Mouse (Mus musculus): ENCODE results near the gene Vmn1r4. TPM values are rescaled to one million over a fixed set of nuclear protein-coding genes. Genes with fewer than 3 reads are reported as not detected.

The Vmn1r4 gene
- polyA plus RNA-seq, 1 experiment from 2014 or later = 0.53 TPM

DNA sequence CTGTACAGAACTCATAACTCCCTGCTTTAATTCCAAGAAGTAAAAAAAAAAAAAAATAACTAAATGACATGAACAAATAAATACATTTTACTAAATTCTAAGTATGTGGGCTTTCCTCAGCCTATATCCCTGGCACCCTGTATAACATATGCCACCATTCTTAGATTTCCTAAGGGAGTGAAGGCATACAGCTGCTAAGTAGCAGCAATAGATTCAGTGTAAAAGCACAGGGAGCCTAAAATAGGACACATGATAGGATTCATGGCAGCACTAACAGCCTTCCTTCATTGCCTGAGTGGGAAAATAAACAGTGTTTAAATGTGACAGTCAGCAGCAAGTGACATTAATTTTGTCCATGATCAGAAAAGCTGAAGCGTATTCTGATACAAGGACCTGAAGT is 19.5 kb upstream of the Vmn1r4 start:
- no peak for ATAC-seq (ENCODE audit: low FRiP score, low read depth)
- Histone ChIP-seq H3K27me3 (no peaks in the 10 kb centered on the region), H3K36me3 (no peaks in the 10 kb centered on the region), H3K27ac (replicated peaks) (no peak overlapping the region), H3K4me2 (no peak overlapping the region), H3K9me3 (no peaks in the 10 kb centered on the region), H3K4me1 (replicated peaks) (peaks cover 27% of the 10 kb centered on the region), H3K4me3 (no peak overlapping the region), H3K9ac (no peak overlapping the region)
- 69% methylated on average over 1 of the region's 1 CpGs for WGBS

DNA sequence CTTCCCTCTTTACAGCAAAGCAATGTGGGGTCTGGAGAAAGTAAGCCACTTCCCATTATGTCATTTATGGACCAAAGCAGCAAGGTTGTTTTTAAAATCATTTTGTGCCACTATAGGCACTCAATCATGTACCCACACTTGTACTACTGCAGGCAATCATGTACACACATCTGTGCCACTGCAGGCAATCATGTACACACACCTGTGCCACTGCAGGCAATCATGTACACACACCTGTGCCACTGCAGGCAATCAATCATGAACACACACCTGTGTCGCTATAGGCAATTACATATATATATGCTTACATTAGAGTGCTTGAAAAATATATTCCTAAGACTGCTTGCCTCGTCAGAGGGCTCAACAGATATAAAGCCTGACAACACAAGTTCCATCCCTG is 18.8 kb upstream of the Vmn1r4 start:
- no peak overlapping the region for H3K27ac ChIP-seq (replicated peaks)
- H3K4me1 ChIP-seq (replicated peaks) = peaks cover 27% of the 10 kb centered on the region
- no peaks in the 10 kb centered on the region for H3K27me3 ChIP-seq
- H3K36me3 ChIP-seq = no peaks in the 10 kb centered on the region
- no peak overlapping the region for H3K4me3 ChIP-seq
- no peak for ATAC-seq (ENCODE audit: low FRiP score, low read depth)
- 82% methylated on average over 2 of the region's 2 CpGs for WGBS
- H3K9ac ChIP-seq = no peak overlapping the region
- no peak overlapping the region for H3K4me2 ChIP-seq
- H3K9me3 ChIP-seq = no peaks in the 10 kb centered on the region

DNA sequence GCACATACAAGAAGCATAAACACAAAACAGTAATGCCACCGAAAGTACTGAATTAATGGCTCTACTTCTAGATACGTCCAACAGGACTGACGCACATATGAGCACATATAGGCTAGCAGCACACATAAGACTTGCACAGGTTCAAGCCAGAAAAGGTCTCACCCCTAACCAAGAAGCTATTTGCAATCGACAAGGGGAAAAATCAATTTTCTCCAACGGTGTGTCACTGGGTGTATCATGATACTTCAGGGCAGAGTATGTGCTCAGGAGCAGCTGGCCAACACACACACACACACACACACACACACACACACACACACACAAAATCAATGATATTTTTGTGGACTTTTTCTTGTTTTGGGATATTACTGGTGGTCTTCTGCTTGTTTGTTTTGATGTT is 18.3 kb upstream of the Vmn1r4 start:
- no peak overlapping the region for H3K4me3 ChIP-seq
- 88% methylated on average over 5 of the region's 5 CpGs for WGBS
- no peak for ATAC-seq (ENCODE audit: low FRiP score, low read depth)

GRCm38 (mm10) chr6:56906121-56906846 is 17.5 kb upstream of the Vmn1r4 start:
- H3K36me3 ChIP-seq = no peaks in the 10 kb centered on the region

More for the DNA sequence above, 18.3 kb upstream of the Vmn1r4 start:
- peaks cover 27% of the 10 kb centered on the region for H3K4me1 ChIP-seq (replicated peaks)
- no peak overlapping the region for H3K4me2 ChIP-seq
- H3K9ac ChIP-seq = no peak overlapping the region
- H3K27me3 ChIP-seq = no peaks in the 10 kb centered on the region
- no peaks in the 10 kb centered on the region for H3K9me3 ChIP-seq
- H3K27ac ChIP-seq (replicated peaks) = no peak overlapping the region
- H3K36me3 ChIP-seq = no peaks in the 10 kb centered on the region

DNA sequence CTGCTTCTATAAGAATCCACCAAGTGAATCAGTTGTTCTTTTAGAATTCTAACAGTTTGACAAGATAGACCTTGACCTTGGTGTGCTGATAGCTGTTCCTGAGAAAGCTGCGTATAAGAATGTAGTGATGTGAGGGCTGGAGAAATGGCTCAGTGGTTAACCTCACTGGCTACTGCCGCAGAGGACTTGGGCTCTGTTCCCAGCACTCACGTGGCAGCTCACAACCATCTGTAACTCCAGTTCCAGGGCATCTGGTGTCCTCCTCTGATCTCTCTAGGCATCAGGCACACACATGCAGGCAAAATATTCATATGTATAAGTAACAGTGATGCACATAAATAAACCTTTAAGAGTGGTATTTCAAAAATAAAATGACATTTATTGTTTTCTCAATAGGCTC is 15.8 kb upstream of the Vmn1r4 start:
- no peaks in the 10 kb centered on the region for H3K36me3 ChIP-seq
- WGBS = 99% methylated on average over 3 of the region's 3 CpGs
- H3K4me3 ChIP-seq = no peak overlapping the region
- H3K9ac ChIP-seq = no peak overlapping the region
- H3K27ac ChIP-seq (replicated peaks) = no peak overlapping the region
- H3K4me2 ChIP-seq = no peak overlapping the region
- no peaks in the 10 kb centered on the region for H3K9me3 ChIP-seq
- ATAC-seq (ENCODE audit: low FRiP score, low read depth) = no peak
- peaks cover 21% of the 10 kb centered on the region for H3K4me1 ChIP-seq (replicated peaks)
- no peaks in the 10 kb centered on the region for H3K27me3 ChIP-seq

More at GRCm38 (mm10) chr6:56906121-56906846, 17.5 kb upstream of the Vmn1r4 start:
- Histone ChIP-seq H3K4me2 (no peak overlapping the region), H3K4me1 (replicated peaks) (peaks cover 27% of the 10 kb centered on the region), H3K4me3 (no peak overlapping the region), H3K9me3 (no peaks in the 10 kb centered on the region), H3K27me3 (no peaks in the 10 kb centered on the region), H3K9ac (no peak overlapping the region), H3K27ac (replicated peaks) (no peak overlapping the region)
- 84% methylated on average over 8 of the region's 8 CpGs for WGBS
- ATAC-seq (ENCODE audit: low FRiP score, low read depth) = no peak

DNA sequence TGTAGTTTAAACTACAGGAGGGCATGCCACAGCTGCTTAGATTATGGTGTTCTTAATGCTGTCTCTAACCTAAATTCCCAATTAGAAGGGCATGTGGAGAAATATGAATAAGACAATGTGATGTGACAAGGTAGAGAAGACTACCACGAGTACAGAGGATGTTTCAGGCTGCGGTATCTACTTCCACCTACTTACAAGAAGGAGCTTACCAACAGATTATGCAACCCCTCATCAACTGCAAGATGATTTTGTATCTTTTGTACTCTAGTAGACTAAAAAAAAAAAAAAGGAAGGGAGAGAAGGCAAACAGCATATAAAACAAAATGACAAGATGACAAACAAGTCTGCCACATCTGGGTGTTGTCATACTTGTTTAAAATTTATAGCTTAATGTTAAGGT is 15.4 kb upstream of the Vmn1r4 start:
- no peak overlapping the region for H3K27ac ChIP-seq (replicated peaks)
- ATAC-seq (ENCODE audit: low FRiP score, low read depth) = no peak
- no peak overlapping the region for H3K4me2 ChIP-seq
- no peaks in the 10 kb centered on the region for H3K9me3 ChIP-seq
- no peaks in the 10 kb centered on the region for H3K36me3 ChIP-seq
- H3K4me1 ChIP-seq (replicated peaks) = peaks cover 18% of the 10 kb centered on the region
- no peak overlapping the region for H3K9ac ChIP-seq
- H3K27me3 ChIP-seq = no peaks in the 10 kb centered on the region
- 91% methylated on average over 2 of the region's 2 CpGs for WGBS
- no peak overlapping the region for H3K4me3 ChIP-seq

GRCm38 (mm10) chr6:56908912-56909311 is 14.9 kb upstream of the Vmn1r4 start:
- no peak overlapping the region for H3K9ac ChIP-seq
- no peak overlapping the region for H3K27ac ChIP-seq (replicated peaks)
- H3K9me3 ChIP-seq = no peaks in the 10 kb centered on the region
- H3K4me3 ChIP-seq = no peak overlapping the region
- peaks cover 14% of the 10 kb centered on the region for H3K4me1 ChIP-seq (replicated peaks)
- H3K36me3 ChIP-seq = no peaks in the 10 kb centered on the region
- H3K4me2 ChIP-seq = no peak overlapping the region
- ATAC-seq (ENCODE audit: low FRiP score, low read depth) = no peak
- 15% methylated on average over 4 of the region's 4 CpGs for WGBS
- no peaks in the 10 kb centered on the region for H3K27me3 ChIP-seq

GRCm38 (mm10) chr6:56910910-56911309 is 12.9 kb upstream of the Vmn1r4 start:
- Histone ChIP-seq H3K27ac (replicated peaks) (no peak overlapping the region), H3K36me3 (no peaks in the 10 kb centered on the region), H3K4me1 (replicated peaks) (no peaks in the 10 kb centered on the region), H3K27me3 (no peaks in the 10 kb centered on the region), H3K9ac (no peak overlapping the region), H3K4me2 (no peak overlapping the region), H3K9me3 (no peaks in the 10 kb centered on the region), H3K4me3 (no peak overlapping the region)
- WGBS = 88% methylated on average over 2 of the region's 2 CpGs
- ATAC-seq (ENCODE audit: low FRiP score, low read depth) = no peak

DNA sequence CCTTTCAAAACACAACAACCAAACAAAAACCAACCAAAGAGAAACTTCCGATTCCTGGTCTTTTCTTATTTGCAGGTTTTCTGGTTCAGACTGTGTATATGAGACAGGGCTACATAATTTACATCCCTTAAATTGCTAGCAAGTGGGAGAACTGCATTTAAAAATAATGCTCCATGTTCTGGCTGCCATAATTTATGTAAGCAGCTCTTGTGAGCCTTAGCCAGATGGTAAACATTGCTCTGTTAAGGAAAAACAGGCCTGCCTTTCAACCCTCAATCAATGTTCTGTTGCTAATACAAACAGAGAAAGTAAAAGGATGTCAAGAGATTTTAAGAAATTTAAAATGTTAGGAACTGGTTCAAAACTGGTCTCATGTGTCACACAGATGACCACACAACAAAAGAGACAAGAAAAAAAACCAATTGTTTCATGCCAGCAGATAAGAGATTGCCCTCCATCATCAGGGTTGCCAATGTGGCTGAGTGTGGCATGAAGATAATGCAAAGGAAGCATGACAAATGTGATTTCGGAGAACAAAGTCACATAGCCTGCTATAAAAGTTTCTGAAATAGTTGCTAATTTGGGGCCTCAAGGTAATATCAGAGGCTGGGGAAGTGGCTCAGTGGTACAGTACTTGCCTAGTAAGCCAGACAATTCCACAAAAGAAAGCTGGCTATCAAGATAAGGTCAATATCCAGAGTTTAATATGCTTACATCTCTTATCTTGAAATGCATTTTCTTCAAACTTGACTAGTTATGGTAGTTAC is 10.5 kb upstream of the Vmn1r4 start:
- Histone ChIP-seq H3K4me2 (no peak overlapping the region), H3K4me3 (no peak overlapping the region), H3K4me1 (replicated peaks) (no peaks in the 10 kb centered on the region), H3K27me3 (no peaks in the 10 kb centered on the region), H3K9ac (no peak overlapping the region), H3K36me3 (no peaks in the 10 kb centered on the region), H3K27ac (replicated peaks) (no peak overlapping the region), H3K9me3 (no peaks in the 10 kb centered on the region)
- 88% methylated on average over 2 of the region's 2 CpGs for WGBS
- ATAC-seq (ENCODE audit: low FRiP score, low read depth) = no peak

- H3K27ac ChIP-seq (replicated peaks) = no peak overlapping the region
- ATAC-seq (ENCODE audit: low FRiP score, low read depth) = no peak
These were observed 7.5 kb upstream of the Vmn1r4 start for GRCm38 (mm10) chr6:56916279-56916678.

DNA sequence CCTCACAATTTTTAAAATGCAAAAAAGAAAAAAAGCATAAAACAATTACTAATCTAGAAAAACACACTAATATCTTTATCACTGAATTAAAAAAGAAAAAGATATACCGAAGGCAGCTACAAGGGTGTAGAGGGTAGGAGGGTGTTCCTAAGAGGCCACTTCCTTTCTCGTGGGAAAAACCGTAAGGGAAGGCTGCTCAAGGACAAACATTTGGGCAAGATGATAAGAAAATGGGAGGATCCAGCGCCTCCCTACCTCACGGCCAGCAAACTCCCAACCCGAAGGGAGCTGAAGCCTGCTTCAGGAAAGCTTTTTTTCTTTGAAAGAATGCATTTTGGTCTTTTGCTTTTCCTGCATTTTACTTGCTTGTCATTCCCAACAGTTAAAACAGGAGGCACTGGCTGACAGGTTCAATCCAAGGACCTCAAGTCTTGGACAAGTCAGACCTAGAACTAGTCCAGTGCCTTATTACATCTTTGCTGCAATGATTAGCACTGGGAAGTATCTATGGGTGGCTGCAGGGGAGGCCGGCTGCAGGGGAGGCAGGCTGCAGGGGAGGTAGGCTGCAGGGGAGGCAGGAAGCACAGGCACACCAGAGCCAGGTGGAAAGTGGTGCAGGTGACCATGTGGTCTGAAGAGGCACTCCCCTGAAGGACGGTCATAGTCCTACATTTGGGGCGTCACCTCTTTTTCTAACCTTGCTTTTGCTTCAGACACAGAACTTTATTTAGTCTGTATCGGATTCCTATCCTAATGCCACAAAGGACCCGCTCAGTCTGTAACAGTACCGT is 6.0 kb upstream of the Vmn1r4 start:
- H3K9me3 ChIP-seq = no peaks in the 10 kb centered on the region
- H3K27me3 ChIP-seq = no peaks in the 10 kb centered on the region
- H3K27ac ChIP-seq (replicated peaks) = no peak overlapping the region
- H3K4me2 ChIP-seq = no peak overlapping the region
- H3K4me1 ChIP-seq (replicated peaks) = peaks cover 11% of the 10 kb centered on the region
- H3K9ac ChIP-seq = no peak overlapping the region
- ATAC-seq (ENCODE audit: low FRiP score, low read depth) = no peak
- H3K4me3 ChIP-seq = no peak overlapping the region
- H3K36me3 ChIP-seq = no peaks in the 10 kb centered on the region
- 80% methylated on average over 12 of the region's 12 CpGs for WGBS

More at GRCm38 (mm10) chr6:56916279-56916678, 7.5 kb upstream of the Vmn1r4 start:
- Histone ChIP-seq H3K36me3 (no peaks in the 10 kb centered on the region), H3K4me3 (no peak overlapping the region), H3K4me2 (no peak overlapping the region), H3K9ac (no peak overlapping the region), H3K27me3 (no peaks in the 10 kb centered on the region), H3K4me1 (replicated peaks) (no peaks in the 10 kb centered on the region; the same call in 1 of the 2 replicates), H3K9me3 (no peaks in the 10 kb centered on the region)
- WGBS = 95% methylated on average over 2 of the region's 2 CpGs
